Mouse (Mus musculus) intestine, embryonic 16.5 days (tissue): ENCODE results near the gene Lrrfip2. TPM values are rescaled to one million over a fixed set of nuclear protein-coding genes. Genes with fewer than 3 reads are reported as not detected.

Source experiments
- ATAC-seq: fragments of 200-750 bp; cut with Nextera tagmentation; 2 replicates; pipeline ENCODE4 v1.8.0; 2017; ENCODE audit warnings: moderate TSS enrichment, moderate library complexity
- H3K27ac ChIP-seq: fragments of 300-500 bp; sonication (generic); 2 replicates; pipeline ENCODE4 v1.5.1; 2014; ENCODE audit warnings: mild to moderate bottlenecking, low read length
- H3K27me3 ChIP-seq: fragments of 300-500 bp; sonication (generic); replicated peaks from 2 replicates; pipeline ENCODE4 v1.6.1; 2014; ENCODE audit warnings: low read length, control low read depth, mixed read lengths; ENCODE audit not compliant: control insufficient read depth, insufficient read depth
- H3K36me3 ChIP-seq: fragments of 300-500 bp; sonication (generic); 2 replicates; pipeline ENCODE4 v1.6.1; 2014; ENCODE audit warnings: low read length, control low read depth; ENCODE audit not compliant: control insufficient read depth, insufficient read depth
- H3K4me1 ChIP-seq: fragments of 300-500 bp; sonication (generic); 2 replicates; pipeline ENCODE4 v1.6.1; 2014; ENCODE audit warnings: low read length, control low read depth, mixed read lengths; ENCODE audit not compliant: control insufficient read depth, insufficient read depth
- H3K4me2 ChIP-seq: fragments of 300-500 bp; sonication (generic); 2 replicates; pipeline ENCODE4 v1.6.1; 2014; ENCODE audit warnings: low read depth, low read length, control low read depth
- H3K4me3 ChIP-seq: fragments of 300-500 bp; sonication (generic); 2 replicates; pipeline ENCODE4 v1.5.1; 2014; ENCODE audit warnings: mild to moderate bottlenecking, low read length
- H3K9ac ChIP-seq: fragments of 300-500 bp; sonication (generic); 2 replicates; pipeline ENCODE4 v1.6.1; 2014; ENCODE audit warnings: low read depth, low read length
- H3K9me3 ChIP-seq: fragments of 300-500 bp; sonication (generic); 2 replicates; pipeline ENCODE4 v1.6.1; 2016; ENCODE audit warnings: low read length, control low read depth; ENCODE audit not compliant: control insufficient read depth
- WGBS: fragments of 180-500 bp; shearing (Covaris S2); extraction: QIAGEN DNeasy Blood & Tissue Kit; methylation state at CpG from one replicate; pipeline ENCODE4 v1.1.7; 2014; 5-methylcytosine and 5-hydroxymethylcytosine counted together
- polyA plus RNA-seq: library from polyadenylated mRNA; unstranded; fragments of >200 nt; fragmentation: Nextera tagmentation; extraction: Ambion mirVana; gene quantifications from 2 replicates; pipeline ENCODE4 v1.2.1, GENCODE M21; 2015

Gene Lrrfip2
- polyA plus RNA-seq, 1 experiment from 2014 or later = 38.4 TPM

DNA sequence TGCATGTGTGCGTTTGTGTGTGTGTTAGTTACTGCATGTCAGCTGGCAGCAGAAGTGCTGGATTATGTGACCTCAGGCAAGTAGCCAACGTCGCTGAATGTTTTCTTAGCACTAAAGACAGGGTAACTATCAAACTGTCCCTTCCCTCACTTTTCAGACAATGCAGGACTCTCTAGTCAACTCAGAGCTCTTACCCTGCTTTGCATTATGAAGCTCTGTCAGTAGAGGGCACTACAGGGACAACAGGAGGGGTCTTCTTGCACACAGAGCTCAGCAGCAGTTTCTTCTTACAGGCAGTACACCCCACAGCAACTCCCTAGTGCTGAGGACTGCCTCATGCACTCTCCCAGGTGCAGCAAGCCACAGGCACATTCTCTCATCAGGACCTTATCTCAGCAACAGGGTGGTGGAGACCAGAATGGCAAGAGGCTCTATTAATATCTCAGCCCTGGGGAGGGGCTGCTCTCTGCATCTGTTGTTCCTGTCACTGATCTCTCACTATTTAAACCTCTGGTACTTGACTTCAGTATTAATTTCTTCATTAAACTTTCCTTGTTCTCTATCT, 130.4 kb downstream of the Lrrfip2 start:
- peaks cover 6% of the 10 kb centered on the region for H3K36me3 ChIP-seq

DNA sequence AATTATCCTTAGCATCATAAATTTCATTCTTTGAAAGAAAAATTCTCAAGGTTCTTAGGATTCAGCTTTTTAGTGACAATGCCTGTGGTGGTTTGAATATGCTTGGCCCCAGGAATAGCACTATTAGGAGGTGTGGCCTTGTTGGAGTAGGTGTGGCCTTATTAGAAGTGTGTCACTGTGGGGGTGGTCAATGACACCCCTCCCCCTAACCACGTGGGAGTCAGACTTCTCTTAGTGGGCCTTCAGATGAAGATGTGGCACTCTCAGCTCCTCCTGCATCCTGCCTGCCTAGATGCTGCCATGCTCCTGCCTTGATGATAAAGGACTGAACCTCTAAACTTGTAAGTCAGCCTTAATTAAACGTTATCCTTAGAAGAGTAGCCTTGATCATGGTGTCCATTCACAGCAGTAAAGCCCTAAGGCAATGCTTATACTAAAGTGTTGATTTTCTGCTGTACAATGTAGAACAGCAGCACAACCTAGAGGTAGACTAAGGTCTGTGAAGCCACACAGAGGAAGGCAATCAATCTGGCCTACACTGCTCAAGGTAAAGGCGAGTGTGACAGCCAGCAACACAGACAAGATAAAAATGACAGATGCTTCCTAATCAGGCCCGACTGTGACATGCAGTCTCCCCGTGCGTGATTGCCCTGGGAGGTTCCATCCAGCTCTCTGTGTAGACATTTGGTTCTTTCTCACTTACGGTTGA, 134.9 kb downstream of the Lrrfip2 start:
- Histone ChIP-seq H3K27ac (no peak overlapping the region), H3K9ac (no peak overlapping the region), H3K36me3 (peaks cover 12% of the 10 kb centered on the region), H3K4me1 (no peaks in the 10 kb centered on the region), H3K4me2 (no peak overlapping the region), H3K4me3 (no peak overlapping the region), H3K9me3 (no peaks in the 10 kb centered on the region), H3K27me3 (no peaks in the 10 kb centered on the region)
- ATAC-seq = no peak
- 70% methylated on average over 7 of the region's 7 CpGs for WGBS

More for the DNA sequence above, 130.4 kb downstream of the Lrrfip2 start:
- Histone ChIP-seq H3K4me2 (no peak overlapping the region), H3K27me3 (no peaks in the 10 kb centered on the region), H3K9ac (no peak overlapping the region), H3K4me3 (no peak overlapping the region), H3K4me1 (no peaks in the 10 kb centered on the region), H3K27ac (no peak overlapping the region), H3K9me3 (no peaks in the 10 kb centered on the region)
- 85% methylated on average over 3 of the region's 3 CpGs for WGBS
- ATAC-seq = no peak

DNA sequence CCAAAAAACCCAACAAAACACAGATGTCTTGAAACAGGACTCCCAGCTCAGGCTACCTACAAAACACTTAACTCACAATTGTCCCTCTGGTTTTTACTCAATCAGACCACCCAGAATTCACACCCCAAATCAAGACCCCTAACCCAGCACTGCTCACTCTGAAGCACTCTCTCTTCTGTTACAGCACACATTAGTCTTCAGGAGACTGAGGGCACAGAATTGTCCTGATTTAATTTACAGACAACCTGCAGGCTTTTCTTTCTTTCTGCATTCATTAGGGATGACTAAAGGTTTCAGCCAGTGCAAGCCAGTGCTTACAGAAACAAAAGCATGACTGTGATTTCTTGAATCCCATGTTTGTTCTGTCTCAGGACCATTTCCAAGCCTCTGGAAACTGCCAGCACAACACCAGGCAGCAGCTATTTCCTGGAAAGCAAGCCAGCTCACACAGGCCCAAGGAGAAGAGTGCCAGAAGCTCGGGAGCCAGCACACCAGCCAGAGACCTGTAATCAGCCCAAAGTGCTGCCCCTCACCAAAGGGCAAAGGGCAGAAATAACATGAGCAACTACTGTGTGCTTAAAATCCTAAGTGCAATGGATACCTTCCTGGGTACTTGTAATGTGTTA, 143.1 kb downstream of the Lrrfip2 start:
- H3K27ac ChIP-seq = no peak overlapping the region
- H3K4me3 ChIP-seq = no peak overlapping the region
- H3K4me2 ChIP-seq = no peak overlapping the region
- H3K9me3 ChIP-seq = no peaks in the 10 kb centered on the region
- no peaks in the 10 kb centered on the region for H3K4me1 ChIP-seq
- peaks cover 9% of the 10 kb centered on the region for H3K36me3 ChIP-seq
- H3K9ac ChIP-seq = no peak overlapping the region
- no peaks in the 10 kb centered on the region for H3K27me3 ChIP-seq
- ATAC-seq = no peak
- 24% methylated on average over 1 of the region's 1 CpGs for WGBS

DNA sequence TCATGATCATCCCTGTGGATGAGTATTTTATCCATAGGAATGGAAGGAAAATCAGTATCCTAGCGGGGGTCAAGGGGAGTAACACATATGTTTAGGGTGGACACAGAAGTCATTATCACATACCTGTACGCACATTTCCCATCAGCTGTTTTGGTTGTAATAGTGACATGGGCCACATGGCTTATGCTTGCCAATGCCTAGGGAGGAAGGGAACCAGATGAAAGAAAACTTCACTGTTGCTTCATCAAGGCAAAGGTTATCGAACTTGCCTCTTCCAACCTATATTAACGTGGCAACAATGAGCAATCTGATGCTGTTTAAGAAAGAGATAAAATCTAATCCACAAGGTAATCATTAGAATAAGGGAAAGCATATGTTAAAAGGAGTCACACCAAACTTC, 144.0 kb downstream of the Lrrfip2 start:
- peaks cover 6% of the 10 kb centered on the region for H3K36me3 ChIP-seq
- no peaks in the 10 kb centered on the region for H3K4me1 ChIP-seq
- H3K27ac ChIP-seq = no peak overlapping the region
- H3K27me3 ChIP-seq = no peaks in the 10 kb centered on the region
- ATAC-seq = no peak
- no peak overlapping the region for H3K4me3 ChIP-seq
- no peak overlapping the region for H3K9ac ChIP-seq
- no peak overlapping the region for H3K4me2 ChIP-seq
- 92% methylated on average over 4 of the region's 4 CpGs for WGBS
- H3K9me3 ChIP-seq = no peaks in the 10 kb centered on the region

DNA sequence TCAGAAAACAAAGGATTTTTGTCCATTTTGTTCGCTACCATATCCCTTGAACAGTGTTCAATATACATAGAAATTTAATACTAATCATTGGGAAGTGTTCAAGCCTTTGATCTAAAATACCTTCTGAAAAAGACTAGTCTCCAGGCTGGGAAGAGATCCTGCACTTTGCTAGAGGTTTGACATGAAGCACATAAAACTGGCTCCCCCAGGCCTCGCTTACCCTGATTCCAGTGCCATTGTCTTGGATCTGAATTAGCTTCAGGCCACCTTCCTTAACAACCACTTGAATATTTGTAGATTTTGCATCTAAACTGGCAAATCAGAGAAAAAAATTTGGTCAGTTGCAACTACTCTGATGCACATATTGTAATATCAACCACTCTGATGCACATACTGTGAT, 150.6 kb downstream of the Lrrfip2 start:
- WGBS = 94% methylated on average over 2 of the region's 2 CpGs
- H3K27me3 ChIP-seq = no peaks in the 10 kb centered on the region
- H3K4me1 ChIP-seq = peaks cover 5% of the 10 kb centered on the region; the same call in 1 of the 2 replicates
- peaks cover 3% of the 10 kb centered on the region; the same call in 1 of the 2 replicates for H3K36me3 ChIP-seq
- no peak overlapping the region for H3K27ac ChIP-seq
- no peak for ATAC-seq
- no peak overlapping the region for H3K4me2 ChIP-seq
- H3K9me3 ChIP-seq = no peaks in the 10 kb centered on the region
- no peak overlapping the region for H3K9ac ChIP-seq
- H3K4me3 ChIP-seq = no peak overlapping the region

DNA sequence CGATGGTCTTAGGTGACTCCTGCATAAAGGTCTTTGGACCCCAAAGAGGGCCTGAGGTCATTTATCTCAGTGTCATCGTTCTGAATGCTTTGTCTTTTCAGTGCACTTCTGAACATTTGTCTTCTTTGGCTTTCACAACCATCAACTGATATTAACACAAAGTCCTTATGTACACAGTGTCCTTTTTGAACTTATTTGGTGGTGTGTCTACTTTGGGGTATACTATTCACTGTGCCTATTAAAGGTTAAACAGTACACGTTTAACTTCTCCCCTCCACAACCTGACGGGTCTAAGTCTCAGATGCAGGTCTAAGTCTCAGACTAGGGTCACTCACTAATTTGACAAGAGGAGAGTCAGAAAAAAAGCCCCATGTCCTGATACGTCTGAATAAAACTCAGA, 153.2 kb downstream of the Lrrfip2 start:
- ATAC-seq = no peak
- Histone ChIP-seq H3K4me1 (peaks cover 20% of the 10 kb centered on the region), H3K27me3 (no peaks in the 10 kb centered on the region), H3K36me3 (no peaks in the 10 kb centered on the region), H3K9me3 (no peaks in the 10 kb centered on the region), H3K4me2 (peak overlapping the region; percentile 69), H3K9ac (peak overlapping the region; percentile 88), H3K4me3 (peak overlapping the region; percentile 93), H3K27ac (peak overlapping the region; percentile 96)
- 11% methylated on average over 5 of the region's 5 CpGs for WGBS

DNA sequence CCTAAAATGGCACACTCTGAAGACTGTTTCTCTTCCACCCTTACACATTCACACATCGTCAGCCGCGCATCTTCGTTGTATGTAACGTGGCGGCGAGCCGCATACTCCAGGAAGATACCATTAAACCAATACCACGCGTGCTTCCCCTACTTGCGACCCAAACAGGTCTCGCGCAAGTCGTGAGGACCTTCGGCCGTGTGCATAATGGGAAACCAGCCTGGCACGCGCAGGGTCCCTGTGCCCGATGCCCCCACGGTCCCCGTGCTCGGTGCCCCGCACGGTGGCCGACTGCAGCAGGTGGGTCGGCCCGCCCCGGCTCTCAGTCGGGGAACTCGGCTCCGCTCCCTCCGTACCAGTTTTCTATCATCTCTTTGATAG, 153.7 kb downstream of the Lrrfip2 start:
- Histone ChIP-seq H3K36me3 (no peaks in the 10 kb centered on the region), H3K9ac (peak overlapping the region; percentile 88), H3K9me3 (no peaks in the 10 kb centered on the region), H3K4me3 (peak overlapping the region; percentile 93), H3K4me1 (peaks cover 20% of the 10 kb centered on the region), H3K27me3 (no peaks in the 10 kb centered on the region), H3K4me2 (peak overlapping the region; percentile 69), H3K27ac (peak overlapping the region; percentile 96)
- under 1% methylated on average over 32 of the region's 32 CpGs for whole genome bisulfite sequencing
- ATAC-seq = peak; percentile 61

DNA sequence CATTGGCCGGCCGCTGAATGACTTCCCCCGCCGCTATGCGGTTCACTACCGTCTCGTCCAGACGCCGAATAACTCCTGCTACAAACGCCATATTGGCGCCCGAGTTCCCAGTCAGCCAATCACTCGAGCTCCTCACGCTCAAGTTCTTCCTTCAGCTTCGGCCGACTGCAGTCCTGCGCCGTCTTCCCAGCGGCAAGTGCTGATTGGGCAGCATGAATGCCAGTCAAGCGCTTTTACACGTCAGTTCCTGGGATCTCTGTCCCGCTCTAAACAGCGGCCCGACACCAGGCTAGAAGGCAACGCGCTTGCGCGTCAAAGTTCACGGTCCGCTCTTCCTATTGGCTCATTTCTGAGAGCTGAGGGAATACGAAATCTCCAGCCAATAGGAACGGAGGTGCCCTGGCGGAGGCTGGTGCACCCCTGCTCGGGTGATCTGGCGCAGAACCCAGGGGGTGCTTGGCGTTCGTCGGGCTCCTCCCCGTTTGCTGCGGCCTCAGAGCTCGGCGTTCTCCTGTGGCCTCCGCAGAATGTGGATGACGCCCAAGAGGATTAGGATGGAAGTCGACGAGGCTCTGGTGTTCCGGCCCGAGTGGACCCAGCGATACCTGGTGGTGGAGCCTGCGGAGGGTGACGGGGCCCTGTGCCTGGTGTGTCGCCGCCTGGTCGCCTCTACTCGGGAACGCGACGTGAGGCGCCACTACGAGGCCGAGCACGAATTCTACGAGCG, 154.2 kb downstream of the Lrrfip2 start, which contains the start of the genes Mlh1 and Epm2aip1:
TSS of gene Mlh1 (minus strand) at position 358 of the 727 bp plus-strand sequence.
TSS of gene Epm2aip1 (plus strand) at position 496 of the 727 bp plus-strand sequence.
- H3K4me1 ChIP-seq = peaks cover 20% of the 10 kb centered on the region
- under 1% methylated on average over 64 of the region's 64 CpGs for WGBS

DNA sequence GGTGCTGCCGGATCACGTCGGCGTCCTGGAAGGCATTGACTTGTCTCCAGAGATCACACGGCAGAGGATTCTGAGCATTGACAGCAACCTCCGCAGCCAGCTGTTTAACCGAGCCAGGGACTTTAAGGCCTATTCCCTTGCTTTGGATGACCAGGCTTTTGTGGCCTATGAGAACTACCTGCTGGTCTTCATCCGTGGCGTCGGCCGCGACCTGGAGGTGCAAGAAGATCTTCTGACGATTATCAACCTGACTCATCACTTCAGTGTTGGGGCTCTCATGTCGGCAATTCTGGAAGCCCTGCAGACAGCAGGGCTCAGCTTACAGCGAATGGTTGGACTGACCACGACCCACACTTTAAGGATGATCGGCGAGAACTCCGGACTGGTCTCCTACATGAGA, 155.0 kb downstream of the Lrrfip2 start:
- H3K9ac ChIP-seq = peak overlapping the region; percentile 97
- peak overlapping the region; percentile 98 for H3K27ac ChIP-seq
- WGBS = 4% methylated on average over 19 of the region's 19 CpGs
- no peaks in the 10 kb centered on the region for H3K27me3 ChIP-seq
- no peak for ATAC-seq
- no peaks in the 10 kb centered on the region for H3K36me3 ChIP-seq
- H3K4me3 ChIP-seq = peak overlapping the region; percentile 93
- H3K9me3 ChIP-seq = no peaks in the 10 kb centered on the region
- H3K4me1 ChIP-seq = peaks cover 20% of the 10 kb centered on the region
- H3K4me2 ChIP-seq = peak overlapping the region; percentile 54

More for the DNA sequence above, 154.2 kb downstream of the Lrrfip2 start, which contains the start of the genes Mlh1 and Epm2aip1:
- no peaks in the 10 kb centered on the region for H3K36me3 ChIP-seq
- H3K9me3 ChIP-seq = no peaks in the 10 kb centered on the region
- ATAC-seq = peak; percentile 99
- peak within 1 kb of the TSS; percentile 98 for H3K27ac ChIP-seq
- no peaks in the 10 kb centered on the region for H3K27me3 ChIP-seq
- peak within 1 kb of the TSS; percentile 97 for H3K9ac ChIP-seq
- peak within 1 kb of the TSS; percentile 69 for H3K4me2 ChIP-seq
- peak within 1 kb of the TSS; percentile 93 for H3K4me3 ChIP-seq
